Mouse (Mus musculus): ENCODE results near the gene Kcnk13.
A peak's percentile ranks its signal among the peaks of the same experiment; 100 is the strongest.

Kcnk13 gene

GRCm38 (mm10) chr12:99964301-99965202 lies at the start of gene Kcnk13:
Gene Kcnk13 (plus strand): TSS chr12:99964499.
- DNase-seq (ENCODE audit: low read depth, low spot score), result peak; percentile 86

DNA sequence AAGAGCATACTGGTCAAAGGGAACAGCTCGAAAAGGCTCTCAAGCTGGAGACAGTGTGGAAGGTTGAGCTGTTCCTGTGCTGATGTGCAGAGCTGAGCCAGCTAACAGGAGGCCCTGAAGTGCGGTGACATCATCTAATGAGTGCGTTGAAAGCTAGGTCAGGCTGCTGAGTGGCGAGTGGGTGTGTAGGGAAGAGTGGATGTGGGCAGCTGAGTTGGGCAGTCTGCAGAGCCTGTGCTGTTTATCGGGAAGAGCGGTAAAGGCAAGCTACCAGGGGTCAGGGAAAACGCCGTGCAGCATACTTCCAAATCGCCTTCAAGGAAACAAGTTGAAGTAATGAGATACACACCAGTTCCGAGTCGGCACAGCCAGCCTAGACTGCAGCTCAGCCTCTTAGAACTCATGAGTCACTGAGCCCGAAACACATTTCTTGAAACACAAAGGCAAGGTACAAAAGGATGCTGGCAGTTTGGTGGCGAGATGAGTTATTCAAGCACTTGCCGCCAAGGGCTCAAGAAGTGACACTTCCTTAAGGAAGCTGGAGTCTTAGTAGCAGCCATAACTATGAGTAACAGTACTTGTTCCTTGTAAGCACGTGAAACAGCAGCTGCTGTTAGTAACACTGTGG lies 46.4 kb upstream of the Kcnk13 start:
- no peak for DNase-seq (ENCODE audit: low read depth, low spot score)

GRCm38 (mm10) chr12:99919636-99920035 lies 44.7 kb upstream of the Kcnk13 start:
- no peak for DNase-seq (ENCODE audit: low read depth, low spot score)

- DNase-seq (ENCODE audit: low read depth, low spot score), result peak; percentile 9
Observed at GRCm38 (mm10) chr12:99921045-99921444, 43.3 kb upstream of the Kcnk13 start.

DNA sequence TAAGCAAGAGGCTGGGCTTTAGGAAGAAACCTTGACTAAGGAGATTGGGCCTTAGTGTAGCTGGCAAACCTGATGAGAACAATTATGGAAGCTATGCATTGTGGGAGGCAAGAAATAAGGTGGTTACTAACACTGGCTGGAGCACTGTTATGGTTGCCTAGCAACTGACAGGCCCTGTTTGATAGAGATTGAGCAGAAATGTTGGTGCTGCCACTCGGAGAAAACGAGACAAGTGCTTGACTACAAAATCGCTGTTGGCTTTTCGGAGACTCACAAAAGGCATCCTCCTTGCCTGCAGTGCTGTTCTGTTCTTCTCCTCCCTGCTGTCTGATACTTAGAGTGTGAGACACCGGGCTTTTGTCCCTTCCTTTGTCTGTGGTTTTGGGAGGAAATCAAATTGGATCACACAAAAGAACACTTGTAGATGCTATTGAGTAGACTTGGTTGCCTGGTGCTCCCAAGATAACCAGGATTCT lies 41.1 kb upstream of the Kcnk13 start:
- no peak for DNase-seq (ENCODE audit: low read depth, low spot score)

DNA sequence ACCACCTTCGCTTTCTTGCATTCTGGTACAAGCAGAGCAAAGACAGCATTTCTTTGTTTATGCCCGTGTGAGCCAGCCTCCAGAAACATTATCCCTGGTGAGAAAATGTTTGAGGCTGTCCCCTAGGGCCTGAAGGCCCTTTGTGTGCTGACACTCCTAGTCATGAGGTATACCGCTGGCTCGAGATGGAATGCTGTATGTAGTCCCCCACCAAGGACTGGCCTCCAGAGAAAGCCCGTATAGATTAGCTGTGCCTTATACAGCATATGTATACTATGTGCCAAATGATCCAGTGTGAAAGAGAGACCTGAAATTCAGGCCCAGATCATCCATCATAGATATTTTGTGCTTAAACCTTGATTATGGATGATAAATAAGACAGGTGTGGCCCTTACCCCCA lies 40.6 kb upstream of the Kcnk13 start:
- no peak for DNase-seq (ENCODE audit: low read depth, low spot score)

DNA sequence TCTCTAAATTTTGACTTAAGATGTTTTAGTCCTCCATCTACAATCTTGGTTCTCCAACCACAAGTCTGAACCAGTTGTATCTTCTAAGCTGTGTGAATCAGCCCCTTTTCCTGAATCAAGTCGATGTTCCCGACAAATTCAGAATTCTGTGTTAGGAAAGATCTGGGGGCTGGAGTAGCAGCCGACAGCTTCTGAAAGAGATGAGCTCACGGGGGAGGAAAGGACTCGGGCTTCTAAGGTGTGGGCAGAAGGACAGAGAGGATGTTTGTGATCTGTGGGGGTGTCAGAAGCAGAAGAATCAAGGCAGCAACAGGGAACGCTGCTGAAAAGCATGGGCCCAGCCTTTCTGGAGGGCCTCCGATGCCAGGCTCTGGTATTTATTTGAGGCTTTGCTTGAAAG lies 36.0 kb upstream of the Kcnk13 start:
- DNase-seq (ENCODE audit: low read depth, low spot score), result no peak

GRCm38 (mm10) chr12:99929160-99929559 lies 35.1 kb upstream of the Kcnk13 start:
- no peak for DNase-seq (ENCODE audit: low read depth, low spot score)

DNA sequence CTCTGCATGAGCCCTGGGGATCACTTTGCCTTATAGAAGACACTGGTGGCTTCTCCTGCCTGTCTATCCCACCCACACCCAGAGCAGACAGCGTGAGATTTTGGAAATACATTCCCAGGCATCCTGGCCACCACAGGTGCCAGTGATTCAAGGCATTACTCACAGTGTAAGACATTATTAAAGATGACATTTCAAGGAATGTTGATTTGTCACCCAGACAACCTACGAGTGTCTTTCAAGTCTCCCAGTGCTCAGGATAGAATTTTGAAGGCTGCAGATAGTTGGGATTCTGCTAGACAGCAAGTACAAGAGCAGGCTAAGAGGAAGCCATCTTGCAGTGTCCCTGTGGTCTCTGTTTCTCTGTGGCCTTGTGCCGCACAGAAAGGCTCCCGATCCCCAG lies 32.1 kb upstream of the Kcnk13 start:
- no peak for DNase-seq (ENCODE audit: low read depth, low spot score)

GRCm38 (mm10) chr12:99933630-99934029 lies 30.7 kb upstream of the Kcnk13 start:
- DNase-seq (ENCODE audit: low read depth, low spot score), result no peak

DNA sequence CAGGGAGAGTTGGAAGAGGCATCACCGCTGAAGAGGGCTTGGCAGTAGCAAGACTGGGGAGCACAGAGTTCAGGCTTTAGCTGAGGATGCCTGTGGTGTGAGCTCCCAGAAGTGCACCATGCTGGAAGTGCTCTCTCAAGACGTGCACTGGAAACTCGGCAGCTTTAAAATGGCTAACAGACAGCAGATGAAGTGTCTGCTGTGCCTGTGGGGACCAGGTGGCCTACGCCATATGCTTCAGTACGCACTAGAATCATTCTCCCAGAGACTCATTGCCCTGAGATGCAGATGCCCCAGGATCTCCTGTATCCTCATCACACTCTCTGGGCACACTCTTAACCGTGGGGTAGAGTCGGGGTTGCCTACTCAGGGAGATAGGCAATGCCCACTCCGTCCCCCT lies 28.9 kb upstream of the Kcnk13 start:
- no peak for DNase-seq (ENCODE audit: low read depth, low spot score)

DNA sequence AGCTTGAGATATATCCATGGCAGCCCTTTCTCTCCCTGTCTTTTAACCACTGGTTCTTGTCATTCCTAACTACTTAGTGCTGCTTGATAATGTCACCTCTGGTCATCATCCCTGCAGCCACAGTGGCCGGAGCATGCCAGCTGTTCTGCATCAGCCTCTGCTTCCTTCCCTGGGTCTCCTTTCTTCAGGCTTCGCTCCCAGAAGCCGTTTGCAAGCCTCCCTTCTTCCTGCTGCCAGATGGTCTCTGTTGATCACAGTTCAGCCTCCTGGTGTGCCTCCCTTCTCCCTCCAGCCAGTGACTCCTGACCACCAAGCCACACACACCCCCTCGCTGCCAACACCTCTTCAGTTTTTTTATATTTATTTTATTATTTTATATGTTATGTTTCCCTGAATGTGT lies 25.8 kb upstream of the Kcnk13 start:
- no peak for DNase-seq (ENCODE audit: low read depth, low spot score)

- DNase-seq (ENCODE audit: low read depth, low spot score), result no peak
Observed at GRCm38 (mm10) chr12:99939179-99939578, 25.1 kb upstream of the Kcnk13 start.

- no peak for DNase-seq (ENCODE audit: low read depth, low spot score)
Observed at GRCm38 (mm10) chr12:99940704-99941103, 23.6 kb upstream of the Kcnk13 start.

DNA sequence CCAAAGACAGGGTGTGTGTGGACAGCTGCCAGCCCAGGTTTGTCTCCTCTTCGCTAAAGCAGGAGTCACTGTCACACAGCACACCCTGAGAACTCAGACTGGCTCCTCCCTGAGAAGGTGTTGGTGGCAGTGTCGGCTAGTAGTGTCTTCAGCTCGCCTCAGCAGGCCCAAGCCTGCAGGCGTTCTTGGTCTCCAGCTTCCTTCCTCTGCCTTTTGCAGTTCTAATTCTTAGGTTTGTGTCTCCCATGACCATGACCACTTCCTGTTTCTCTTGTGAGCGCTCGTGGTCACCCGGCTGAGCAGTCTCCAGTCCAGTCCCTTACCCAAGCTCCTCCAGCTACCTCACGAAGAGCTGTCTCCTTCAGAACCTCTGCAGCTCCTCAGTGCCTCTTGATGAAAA lies 21.9 kb upstream of the Kcnk13 start:
- no peak for DNase-seq (ENCODE audit: low read depth, low spot score)

GRCm38 (mm10) chr12:99952928-99953327 lies 11.4 kb upstream of the Kcnk13 start:
- DNase-seq (ENCODE audit: low read depth, low spot score), result peak; percentile 25

DNA sequence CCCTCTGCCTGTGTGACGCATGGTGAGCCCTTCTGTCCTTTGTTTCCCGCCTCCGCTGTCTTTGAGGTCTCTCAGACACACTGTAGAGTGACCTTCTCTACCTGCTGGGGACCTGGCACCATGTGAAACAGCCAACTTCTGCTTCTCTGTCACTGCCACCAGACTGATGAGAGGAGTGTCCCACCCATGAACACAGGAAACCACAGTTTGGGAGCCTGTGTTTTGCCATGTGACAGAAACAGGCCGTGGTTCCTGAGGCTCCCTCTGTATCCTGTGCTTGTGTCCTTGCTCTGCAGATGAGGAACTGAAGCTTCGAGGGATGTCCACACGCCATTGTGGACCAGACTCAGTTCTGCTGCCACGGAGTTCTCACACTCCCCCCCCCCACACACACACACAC lies 7.9 kb upstream of the Kcnk13 start:
- DNase-seq (ENCODE audit: low read depth, low spot score), result no peak

GRCm38 (mm10) chr12:99958068-99959060 lies 5.9 kb upstream of the Kcnk13 start:
- no peak for DNase-seq (ENCODE audit: low read depth, low spot score)

GRCm38 (mm10) chr12:99959291-99959690 lies 5.0 kb upstream of the Kcnk13 start:
- DNase-seq (ENCODE audit: low read depth, low spot score), result no peak

GRCm38 (mm10) chr12:99959930-99960329 lies 4.4 kb upstream of the Kcnk13 start:
- DNase-seq (ENCODE audit: low read depth, low spot score), result no peak

- DNase-seq (ENCODE audit: low read depth, low spot score), result no peak
Observed at GRCm38 (mm10) chr12:99960675-99961074, 3.6 kb upstream of the Kcnk13 start.

All from CD4-positive, CD25-positive, alpha-beta regulatory T cell, adult 2 months (primary cell).